Mouse (Mus musculus) limb, embryonic 11.5 days (tissue): Measurements from ENCODE around the gene Pdcd6ip. TPM values are rescaled to one million over a fixed set of nuclear protein-coding genes. Genes with fewer than 3 reads are reported as not detected.
A peak's percentile ranks its signal among the peaks of the same experiment; 100 is the strongest.

Source experiments
- ATAC-seq: fragments of 200-750 bp; cut with Nextera tagmentation; 2 replicates; pipeline ENCODE4 v1.8.0; 2017; ENCODE audit warnings: low read depth; ENCODE audit not compliant: insufficient number of reproducible peaks, low FRiP score, low TSS enrichment
- DNase-seq: peaks from one replicate; pipeline ENCODE4 v3.0.0-alpha.2; 2015; ENCODE audit warnings: low spot score
- H3K27ac ChIP-seq: fragments of 300-500 bp; sonication (generic); replicated peaks from 2 replicates; pipeline ENCODE4 v1.5.1; 2014; ENCODE audit warnings: low read depth, mild to moderate bottlenecking, low read length
- H3K27me3 ChIP-seq: fragments of 300-500 bp; sonication (generic); 2 replicates; pipeline ENCODE4 v1.6.1; 2014; ENCODE audit warnings: mild to moderate bottlenecking, low read length, mixed read lengths; ENCODE audit not compliant: control insufficient read depth, insufficient read depth
- H3K36me3 ChIP-seq: fragments of 300-500 bp; sonication (generic); 2 replicates; pipeline ENCODE4 v1.6.1; 2014; ENCODE audit warnings: mild to moderate bottlenecking, low read length, moderate library complexity, mixed read lengths; ENCODE audit not compliant: control insufficient read depth, insufficient read depth
- H3K4me1 ChIP-seq: fragments of 300-500 bp; sonication (generic); 2 replicates; pipeline ENCODE4 v1.6.1; 2014; ENCODE audit warnings: low read length, mixed read lengths; ENCODE audit not compliant: control insufficient read depth, insufficient read depth
- H3K4me2 ChIP-seq: fragments of 300-500 bp; sonication (generic); 2 replicates; pipeline ENCODE4 v1.6.1; 2014; ENCODE audit warnings: low read depth, mild to moderate bottlenecking, moderate library complexity; ENCODE audit not compliant: severe bottlenecking
- H3K4me3 ChIP-seq: fragments of 300-500 bp; sonication (generic); 2 replicates; pipeline ENCODE4 v1.5.1; 2014; ENCODE audit warnings: low read depth, low read length
- H3K9ac ChIP-seq: fragments of 300-500 bp; sonication (generic); 2 replicates; pipeline ENCODE4 v1.6.1; 2014; ENCODE audit warnings: mild to moderate bottlenecking, low read length
- H3K9me3 ChIP-seq: fragments of 300-500 bp; sonication (generic); 2 replicates; pipeline ENCODE4 v1.6.1; 2016; ENCODE audit warnings: low read length; ENCODE audit not compliant: control insufficient read depth
- WGBS: fragments of 180-500 bp; shearing (Covaris S2); extraction: QIAGEN DNeasy Blood & Tissue Kit; methylation state at CpG from one replicate; pipeline ENCODE4 v1.1.7; 2014; 5-methylcytosine and 5-hydroxymethylcytosine counted together
- polyA plus RNA-seq: library from polyadenylated mRNA; unstranded; fragments of >200 nt; fragmentation: Nextera tagmentation; extraction: Ambion mirVana; gene quantifications from 2 replicates; pipeline ENCODE4 v1.2.1, GENCODE M21; 2014

Pdcd6ip gene
- polyA plus RNA-seq, 1 experiment from 2014 or later: 55.6 TPM

- WGBS: 56% methylated on average over 19 of the region's 19 CpGs
- H3K27ac ChIP-seq: no peak overlapping the region
- ATAC-seq (peak; percentile 71), DNase-seq (no peak)
- H3K4me1 ChIP-seq: peaks cover 11% of the 10 kb centered on the region
- H3K9ac ChIP-seq: no peak overlapping the region
- peak overlapping the region; percentile 97 for H3K4me3 ChIP-seq
- no peak overlapping the region; the same call in 1 of the 2 replicates for H3K4me2 ChIP-seq
- H3K9me3 ChIP-seq: no peaks in the 10 kb centered on the region
- H3K27me3 ChIP-seq: no peaks in the 10 kb centered on the region
- no peaks in the 10 kb centered on the region for H3K36me3 ChIP-seq
Measured at GRCm38 (mm10) chr9:113708361-113709280, 562 bp upstream of the Pdcd6ip start.

GRCm38 (mm10) chr9:113706841-113707240 is 1.2 kb downstream of the Pdcd6ip start:
- Histone ChIP-seq H3K4me3 (peak overlapping the region; percentile 97), H3K4me2 (peak overlapping the region; percentile 74), H3K27me3 (no peaks in the 10 kb centered on the region), H3K27ac (no peak overlapping the region), H3K9ac (peak overlapping the region; percentile 17), H3K9me3 (no peaks in the 10 kb centered on the region), H3K36me3 (no peaks in the 10 kb centered on the region), H3K4me1 (peaks cover 11% of the 10 kb centered on the region)
- 66% methylated on average over 9 of the region's 9 CpGs for WGBS
- no peak for DNase-seq
- no peak for ATAC-seq

- Histone ChIP-seq H3K9ac (no peak overlapping the region), H3K4me3 (no peak overlapping the region; the same call in 1 of the 2 replicates)
Measured at GRCm38 (mm10) chr9:113706108-113706507, 2.0 kb downstream of the Pdcd6ip start.

GRCm38 (mm10) chr9:113701441-113702160 is 6.5 kb downstream of the Pdcd6ip start:
- Histone ChIP-seq H3K4me1 (peaks cover 4% of the 10 kb centered on the region), H3K36me3 (no peaks in the 10 kb centered on the region), H3K4me3 (no peak overlapping the region), H3K9ac (no peak overlapping the region), H3K27me3 (no peaks in the 10 kb centered on the region), H3K27ac (no peak overlapping the region), H3K9me3 (no peaks in the 10 kb centered on the region), H3K4me2 (no peak overlapping the region)
- no peak for DNase-seq
- ATAC-seq: no peak
- 87% methylated on average over 5 of the region's 5 CpGs for WGBS

More at GRCm38 (mm10) chr9:113706108-113706507, 2.0 kb downstream of the Pdcd6ip start:
- no peak for DNase-seq
- no peak for ATAC-seq
- H3K9me3 ChIP-seq: no peaks in the 10 kb centered on the region
- H3K36me3 ChIP-seq: no peaks in the 10 kb centered on the region
- H3K27ac ChIP-seq: no peak overlapping the region
- H3K27me3 ChIP-seq: no peaks in the 10 kb centered on the region
- 86% methylated on average over 2 of the region's 2 CpGs for WGBS
- peak overlapping the region; percentile 74; the same call in 1 of the 2 replicates for H3K4me2 ChIP-seq
- H3K4me1 ChIP-seq: peaks cover 11% of the 10 kb centered on the region

- no peak overlapping the region for H3K9ac ChIP-seq
- no peak overlapping the region for H3K4me3 ChIP-seq
- no peaks in the 10 kb centered on the region for H3K4me1 ChIP-seq
- DNase-seq (no peak), ATAC-seq (no peak)
- H3K27ac ChIP-seq: no peak overlapping the region
- H3K27me3 ChIP-seq: no peaks in the 10 kb centered on the region
- 95% methylated on average over 12 of the region's 12 CpGs for WGBS
- H3K36me3 ChIP-seq: peaks cover 6% of the 10 kb centered on the region
- H3K4me2 ChIP-seq: no peak overlapping the region
- no peaks in the 10 kb centered on the region for H3K9me3 ChIP-seq
Measured at GRCm38 (mm10) chr9:113687461-113687860, 20.6 kb downstream of the Pdcd6ip start.

GRCm38 (mm10) chr9:113673721-113674120 is 34.3 kb downstream of the Pdcd6ip start:
- no peak for ATAC-seq

GRCm38 (mm10) chr9:113672352-113672751 is 35.7 kb downstream of the Pdcd6ip start:
- no peaks in the 10 kb centered on the region for H3K9me3 ChIP-seq
- no peak overlapping the region for H3K27ac ChIP-seq
- no peaks in the 10 kb centered on the region for H3K4me1 ChIP-seq
- no peak for ATAC-seq
- no peak overlapping the region for H3K9ac ChIP-seq
- DNase-seq: no peak
- 90% methylated on average over 5 of the region's 5 CpGs for WGBS
- no peak overlapping the region for H3K4me2 ChIP-seq
- peaks cover 14% of the 10 kb centered on the region; the same call in 1 of the 2 replicates for H3K36me3 ChIP-seq
- no peaks in the 10 kb centered on the region for H3K27me3 ChIP-seq
- no peak overlapping the region for H3K4me3 ChIP-seq

More at GRCm38 (mm10) chr9:113673721-113674120, 34.3 kb downstream of the Pdcd6ip start:
- Histone ChIP-seq H3K27me3 (no peaks in the 10 kb centered on the region), H3K36me3 (peaks cover 10% of the 10 kb centered on the region; the same call in 1 of the 2 replicates), H3K9me3 (no peaks in the 10 kb centered on the region), H3K9ac (no peak overlapping the region), H3K27ac (no peak overlapping the region), H3K4me2 (no peak overlapping the region), H3K4me3 (no peak overlapping the region), H3K4me1 (no peaks in the 10 kb centered on the region)
- DNase-seq: no peak
- 96% methylated on average over 6 of the region's 6 CpGs for WGBS

- peaks cover 17% of the 10 kb centered on the region for H3K36me3 ChIP-seq
- no peaks in the 10 kb centered on the region for H3K9me3 ChIP-seq
- no peaks in the 10 kb centered on the region for H3K4me1 ChIP-seq
- DNase-seq (no peak), ATAC-seq (no peak)
- 93% methylated on average over 1 of the region's 1 CpGs for WGBS
- no peaks in the 10 kb centered on the region for H3K27me3 ChIP-seq
- H3K27ac ChIP-seq: no peak overlapping the region
- no peak overlapping the region for H3K4me2 ChIP-seq
- H3K9ac ChIP-seq: no peak overlapping the region
- no peak overlapping the region for H3K4me3 ChIP-seq
Measured at GRCm38 (mm10) chr9:113670857-113671106, 37.3 kb downstream of the Pdcd6ip start.
